Mouse (Mus musculus): ENCODE data around the gene Acox1. TPM values are rescaled to one million over a fixed set of nuclear protein-coding genes. Genes with fewer than 3 reads are reported as not detected.

The Acox1 gene
- polyA plus RNA-seq, 1 experiment from 2014 or later, result 31.3 TPM

Other genes with a start within 250 kb of the Acox1 start
- 14.7 and 15.7 TPM in 2 replicates for gene Itgb4, start 224.3 kb downstream of the Acox1 start, polyA plus RNA-seq (2015; fragmentation: Nextera tagmentation; extraction: Ambion mirVana)
- 174 and 194 TPM in 2 replicates for gene Galk1, start 186.3 kb downstream of the Acox1 start, polyA plus RNA-seq (2015; fragmentation: Nextera tagmentation; extraction: Ambion mirVana)
- 1,660 and 1,740 TPM in 2 replicates for gene H3f3b, start 171.1 kb downstream of the Acox1 start, polyA plus RNA-seq (2015; fragmentation: Nextera tagmentation; extraction: Ambion mirVana)
- 34.7 and 35.1 TPM in 2 replicates for gene Unk, start 168.7 kb downstream of the Acox1 start, polyA plus RNA-seq (2015; fragmentation: Nextera tagmentation; extraction: Ambion mirVana)
- 6.5 and 8.8 TPM in 2 replicates for gene Unc13d, start 121.1 kb downstream of the Acox1 start, polyA plus RNA-seq (2015; fragmentation: Nextera tagmentation; extraction: Ambion mirVana)
- gene Wbp2, start 112.0 kb downstream of the Acox1 start, polyA plus RNA-seq (2015; fragmentation: Nextera tagmentation; extraction: Ambion mirVana), result 61.6 and 75.5 TPM in 2 replicates
- gene Trim47, start 71.8 kb downstream of the Acox1 start, polyA plus RNA-seq (2015; fragmentation: Nextera tagmentation; extraction: Ambion mirVana), result 31.2 and 42.4 TPM in 2 replicates
- 4.1 and 4.5 TPM in 2 replicates for gene Trim65, start 67.9 kb downstream of the Acox1 start, polyA plus RNA-seq (2015; fragmentation: Nextera tagmentation; extraction: Ambion mirVana)
- 83.9 and 85.5 TPM in 2 replicates for gene Mrpl38, start 60.2 kb downstream of the Acox1 start, polyA plus RNA-seq (2015; fragmentation: Nextera tagmentation; extraction: Ambion mirVana)
- 36.4 and 38.3 TPM in 2 replicates for gene Fbf1, start 30.9 kb downstream of the Acox1 start, polyA plus RNA-seq (2015; fragmentation: Nextera tagmentation; extraction: Ambion mirVana)
- gene Ten1, start 190 bp downstream of the Acox1 start, polyA plus RNA-seq (2015; fragmentation: Nextera tagmentation; extraction: Ambion mirVana), result 80.8 and 86.6 TPM in 2 replicates
- 43.2 and 46.4 TPM in 2 replicates for gene Evpl, start 39.0 kb upstream of the Acox1 start, polyA plus RNA-seq (2015; fragmentation: Nextera tagmentation; extraction: Ambion mirVana)
- 108 and 109 TPM in 2 replicates for gene Srp68, start 75.2 kb upstream of the Acox1 start, polyA plus RNA-seq (2015; fragmentation: Nextera tagmentation; extraction: Ambion mirVana)
- gene Galr2, start 81.9 kb upstream of the Acox1 start, polyA plus RNA-seq (2015; fragmentation: Nextera tagmentation; extraction: Ambion mirVana), result 0.41 and 0.62 TPM in 2 replicates
- 66.2 and 73.8 TPM in 2 replicates for gene Exoc7, start 108.2 kb upstream of the Acox1 start, polyA plus RNA-seq (2015; fragmentation: Nextera tagmentation; extraction: Ambion mirVana)
- gene Foxj1, start 136.4 kb upstream of the Acox1 start, polyA plus RNA-seq (2015; fragmentation: Nextera tagmentation; extraction: Ambion mirVana), result 0.15 and 0.19 TPM in 2 replicates
- 9.9 and 12.3 TPM in 2 replicates for gene Rnf157, start 214.0 kb upstream of the Acox1 start, polyA plus RNA-seq (2015; fragmentation: Nextera tagmentation; extraction: Ambion mirVana)
- gene Ubald2, start 235.0 kb upstream of the Acox1 start, polyA plus RNA-seq (2015; fragmentation: Nextera tagmentation; extraction: Ambion mirVana), result 25.9 and 26.6 TPM in 2 replicates

Data from limb, embryonic 15.5 days (tissue).